Mouse (Mus musculus): ENCODE measurements around the gene Olfr43.

The Olfr43 gene

GRCm38 (mm10) chr11:74211279-74211678, at the start of gene Olfr43:
Gene Olfr43, minus strand, starts transcription at chr11:74211379.
- no peak for DNase-seq (ENCODE audit: low spot score in 2 of 2)

GRCm38 (mm10) chr11:74259508-74259907, 48.3 kb upstream of the Olfr43 start, which contains the start of gene Olfr406:
Gene Olfr406, plus strand, starts transcription at chr11:74259808.
- no peak for DNase-seq (ENCODE audit: low spot score in 2 of 2)

GRCm38 (mm10) chr11:74241201-74241600, 30.0 kb upstream of the Olfr43 start:
- no peak for DNase-seq (ENCODE audit: low spot score in 2 of 2)

GRCm38 (mm10) chr11:74185949-74186348, 25.2 kb downstream of the Olfr43 start, which contains the start of gene Olfr403:
Gene Olfr403, plus strand, starts transcription at chr11:74186249.
- DNase-seq (ENCODE audit: low spot score in 2 of 2): no peak

GRCm38 (mm10) chr11:74183745-74184144, 27.4 kb downstream of the Olfr43 start:
- DNase-seq (ENCODE audit: low spot score in 2 of 2): no peak

GRCm38 (mm10) chr11:74183168-74183567, 28.0 kb downstream of the Olfr43 start:
- no peak for DNase-seq (ENCODE audit: low spot score in 2 of 2)

GRCm38 (mm10) chr11:74168771-74169170, 42.4 kb downstream of the Olfr43 start:
- no peak for DNase-seq (ENCODE audit: low spot score in 2 of 2)

All from left cerebral cortex, adult 9 months (tissue).